Mouse (Mus musculus) G1E (cell line): ENCODE data around the gene Specc1l.

Source experiments
- CTCF ChIP-seq: IDR thresholded peaks from 2 replicates; pipeline ENCODE4 v1.5.1; 2012; ENCODE audit warnings: low read depth, low read length, inconsistent platforms, mixed read lengths
- GATA1 ChIP-seq: IDR thresholded peaks from 2 replicates; pipeline ENCODE4 v1.6.1; 2012; ENCODE audit warnings: borderline replicate concordance, low read length, inconsistent platforms, mixed read lengths

- TF ChIP-seq CTCF (no peak), GATA1 (no peak)
Observed at GRCm38 (mm10) chr10:75345265-75345664, 133.4 kb downstream of the Specc1l start.
